Mouse (Mus musculus) G1E (cell line): ENCODE measurements at regions not wholly inside any gene's neighbourhood (a gene's known extent, or its start where the extent isn't known, plus 50 kb on each side); places are given as distances from the start of the nearest gene placed in this dataset.

Experiments
- CTCF ChIP-seq: IDR thresholded peaks from 2 replicates; pipeline ENCODE4 v1.5.1; 2012; ENCODE audit warnings: low read depth, low read length, inconsistent platforms, mixed read lengths
- GATA1 ChIP-seq: IDR thresholded peaks from 2 replicates; pipeline ENCODE4 v1.6.1; 2012; ENCODE audit warnings: borderline replicate concordance, low read length, inconsistent platforms, mixed read lengths
- POLR2AphosphoS5 ChIP-seq: IDR thresholded peaks from 2 replicates; pipeline ENCODE4 v1.6.1; 2012; ENCODE audit warnings: low read depth, low read length, inconsistent platforms; ENCODE audit not compliant: insufficient replicate concordance

DNA sequence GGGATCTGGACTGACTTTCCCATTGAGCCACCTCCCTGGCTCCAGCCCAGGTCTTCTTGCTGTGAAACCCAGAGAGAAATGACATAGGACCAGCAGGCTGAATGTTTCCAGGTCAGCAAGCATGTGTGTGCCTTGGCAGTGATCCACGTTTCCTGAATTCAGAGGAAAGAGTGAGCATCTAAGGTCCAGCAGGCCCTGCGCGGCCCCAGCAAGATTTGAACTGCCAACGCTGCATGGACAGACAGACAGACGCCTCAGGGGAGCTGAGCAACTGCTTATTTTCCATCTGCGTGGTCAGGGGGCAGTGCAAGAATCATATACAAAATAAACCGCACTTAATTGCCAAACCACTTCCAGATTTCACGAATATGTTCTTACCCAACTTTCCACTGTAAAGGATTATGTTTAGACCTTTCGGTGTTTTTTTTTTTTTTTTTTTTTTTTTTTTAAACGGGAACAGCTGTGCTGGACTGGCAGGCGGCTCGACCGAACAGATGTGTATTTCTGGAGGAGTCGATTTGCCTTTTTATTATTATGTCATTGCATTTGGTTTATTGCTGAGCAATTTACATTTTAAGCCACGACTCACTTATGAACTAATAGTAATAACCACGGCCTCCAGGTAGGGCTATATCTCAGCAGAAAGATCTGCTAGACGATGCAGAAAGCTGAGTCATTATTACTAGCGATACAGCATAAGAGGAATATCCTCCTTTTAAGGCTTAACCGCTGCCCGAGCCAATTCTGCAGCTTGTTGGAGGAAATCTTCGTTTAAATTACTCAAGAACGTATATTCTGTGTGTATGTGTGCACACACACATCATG, 435.7 kb upstream of the Kazn start:
- TF ChIP-seq CTCF: no peak
- no peak for TF ChIP-seq GATA1
- no peak for TF ChIP-seq POLR2AphosphoS5
